Mouse (Mus musculus) left cerebral cortex, adult 8-10 months (tissue): Measurements from ENCODE around the gene Ss18l2. TPM values are rescaled to one million over a fixed set of nuclear protein-coding genes. Genes with fewer than 3 reads are reported as not detected.
A peak's percentile ranks its signal among the peaks of the same experiment; 100 is the strongest.

Experiments used
- DNase-seq, 2 experiments: peaks; one replicate each; pipeline ENCODE4 v3.0.0; 2022; ENCODE audit warnings: low spot score in 2 of 2
- total RNA-seq, 4 experiments: library from RNA; stranded (reverse); gene quantifications; 2 replicates each; pipeline ENCODE4 v1.2.4; 2022

Ss18l2 gene
- total RNA-seq, 4 experiments from 2014 or later = 77.1 to 81.7 (median 78.5) TPM

DNA sequence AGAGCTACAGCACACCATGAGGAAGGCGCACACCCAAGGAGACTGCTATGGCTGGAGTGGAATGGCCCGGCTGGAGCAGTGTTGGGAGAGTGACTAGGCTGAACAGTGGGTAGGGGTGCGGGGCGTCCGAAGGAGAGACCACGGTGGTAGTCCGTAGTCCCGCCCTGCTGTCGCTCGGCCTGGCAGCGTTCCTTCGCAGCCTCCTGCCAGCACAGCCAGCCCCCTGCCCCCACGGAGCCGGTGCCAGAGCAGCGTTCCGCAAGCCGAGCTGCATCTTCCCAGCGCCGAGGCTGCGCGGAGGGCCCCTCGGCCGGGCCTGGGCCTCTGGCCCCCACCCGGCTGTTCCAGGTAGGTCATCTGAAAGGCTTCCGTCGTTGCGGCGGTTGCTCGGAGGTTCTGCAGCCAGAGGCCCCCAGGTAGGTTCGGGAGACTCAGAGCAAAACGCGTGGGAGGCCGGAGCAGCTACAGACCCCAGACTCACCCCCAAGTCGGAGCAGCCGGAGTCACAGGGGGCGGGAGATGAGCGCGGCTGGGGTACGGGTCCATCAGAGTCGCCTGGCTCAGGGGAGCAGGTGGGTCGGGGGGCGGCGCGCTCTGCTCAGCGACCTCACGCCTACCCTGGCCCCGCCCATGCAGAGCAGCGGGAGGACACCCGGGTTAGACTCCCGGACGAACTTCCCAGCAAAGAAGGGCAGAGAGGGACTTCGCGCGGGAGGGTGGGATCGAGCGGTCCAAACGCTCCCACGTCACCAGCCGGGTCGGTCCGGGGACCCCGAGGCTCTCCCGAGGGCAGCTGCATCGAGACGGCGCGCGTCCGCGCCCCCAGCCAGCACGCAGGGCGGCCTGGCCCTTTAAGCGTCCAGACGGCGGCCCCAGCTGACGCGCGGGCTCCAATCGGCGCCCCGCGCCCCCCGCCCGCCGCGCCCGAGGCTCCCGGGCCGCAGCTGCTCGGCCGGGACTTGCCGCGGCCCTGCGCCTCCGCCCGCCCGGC, 49.3 kb downstream of the Ss18l2 start, which contains the start of gene Zfp651:
Gene Zfp651 (plus strand): TSS at position 240 of the 991 bp plus-strand sequence.
- peak; percentile 62 to 73 for DNase-seq

DNA sequence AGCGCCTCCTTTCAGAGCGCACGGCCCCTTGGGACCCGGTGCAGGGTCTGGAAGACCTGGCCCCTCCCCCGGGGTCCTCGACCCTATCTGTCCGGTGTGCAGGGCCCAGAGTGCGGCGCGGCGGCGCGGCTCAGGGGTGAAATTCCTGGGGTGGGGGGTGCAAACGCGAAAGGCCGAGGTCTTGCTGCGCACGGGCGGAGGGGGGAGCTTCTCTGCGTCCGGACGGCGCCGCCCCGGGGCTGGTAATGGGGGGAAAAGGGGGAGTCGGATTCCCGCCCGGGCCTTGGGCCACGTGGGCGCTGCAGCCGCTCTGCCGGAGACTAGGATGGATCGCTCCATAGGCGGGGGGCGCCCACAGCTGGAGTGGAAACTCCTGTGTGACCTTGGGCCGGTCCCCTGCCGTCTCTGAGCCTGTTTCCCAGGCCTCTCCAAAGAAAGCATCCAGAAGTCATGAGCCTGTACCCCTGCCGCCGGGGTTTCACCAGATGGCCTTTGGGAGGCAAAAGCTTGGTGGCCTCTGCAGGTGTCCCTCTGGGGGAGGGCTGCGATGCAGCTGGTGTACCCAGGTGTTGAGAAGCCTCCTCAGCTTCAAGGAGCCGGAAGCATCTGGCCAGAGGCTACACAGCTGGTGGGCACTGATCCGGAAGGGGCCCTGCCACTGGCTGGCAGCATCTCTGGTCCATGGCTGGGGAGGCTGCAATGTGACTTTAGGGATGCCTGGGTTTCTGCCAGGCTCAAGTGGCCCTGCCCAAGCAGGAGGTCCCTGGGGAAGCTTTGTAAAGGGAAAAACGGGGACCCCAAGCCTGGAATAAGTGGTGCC, 50.4 kb downstream of the Ss18l2 start:
- DNase-seq = peak in 1 of 2 experiments; percentile 65

DNA sequence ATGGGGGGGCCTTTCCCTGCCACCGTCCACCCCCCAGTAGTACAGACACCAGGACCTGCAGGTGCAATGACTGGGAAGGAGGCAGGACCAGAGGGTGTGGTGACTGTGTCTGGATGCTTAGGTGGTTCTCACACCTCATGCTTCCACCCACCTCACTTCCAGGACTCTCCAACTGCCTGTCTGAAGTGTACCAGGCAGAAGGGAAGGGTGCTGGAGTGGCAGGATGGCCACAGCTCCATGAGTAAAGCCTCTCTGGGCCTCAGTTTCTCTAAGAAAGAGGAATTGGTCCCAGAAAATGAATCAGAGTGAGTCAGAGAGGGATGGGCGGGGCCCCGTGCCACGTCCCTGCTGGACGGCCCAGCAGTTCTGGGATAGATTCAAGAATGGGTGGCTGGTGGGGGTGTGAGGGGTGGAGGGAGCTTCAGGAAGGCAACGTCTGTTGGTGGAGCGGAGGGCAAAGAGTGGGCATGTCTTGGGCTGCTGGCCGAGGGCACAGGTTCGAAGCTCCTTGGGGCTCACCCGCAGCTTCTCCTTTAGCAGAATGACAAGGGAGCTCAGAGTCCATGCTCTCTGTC, 51.0 kb downstream of the Ss18l2 start:
- peak in 1 of 2 experiments; percentile 55 for DNase-seq

DNA sequence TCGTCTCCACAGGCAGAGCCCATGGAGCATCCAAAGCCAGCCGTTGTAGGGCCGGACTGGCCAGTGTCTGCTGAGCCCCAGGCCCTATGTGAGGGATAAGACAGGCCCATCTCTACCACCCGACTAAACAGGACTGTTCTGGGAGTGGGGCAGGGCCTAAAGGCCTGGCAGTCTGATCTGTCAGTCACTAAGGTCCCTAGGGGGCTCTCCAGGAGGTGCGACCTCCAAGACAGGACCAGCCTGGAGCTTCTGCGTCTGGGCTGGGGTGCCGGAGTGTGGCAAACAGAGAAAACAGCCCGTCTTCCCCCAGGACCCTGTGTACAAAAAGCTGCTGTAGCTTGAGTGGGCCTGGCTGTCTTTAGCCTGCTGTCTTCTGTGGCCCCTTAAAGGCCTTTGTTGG, 51.7 kb downstream of the Ss18l2 start:
- DNase-seq = no peak

DNA sequence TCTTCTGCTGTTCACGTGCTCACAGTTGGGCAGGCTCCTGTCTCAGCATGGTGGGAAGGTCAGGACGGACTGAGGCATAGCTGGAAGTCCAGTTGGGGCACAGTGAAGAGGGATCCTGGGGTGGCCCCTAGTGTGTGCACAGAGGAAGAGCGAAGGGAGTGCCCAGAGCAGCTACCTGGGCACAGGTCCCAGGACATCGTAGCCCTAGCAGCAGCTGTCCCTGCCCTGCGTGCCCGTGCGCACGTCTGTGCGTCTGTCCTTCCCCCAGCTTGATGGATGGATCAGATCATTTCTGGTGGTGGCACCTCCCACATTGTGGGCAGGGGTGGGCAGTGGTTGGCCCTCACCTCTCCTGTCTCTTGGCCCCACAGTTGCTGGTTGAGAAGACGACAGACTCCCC, 52.1 kb downstream of the Ss18l2 start:
- DNase-seq = peak in 1 of 2 experiments; percentile 23

DNA sequence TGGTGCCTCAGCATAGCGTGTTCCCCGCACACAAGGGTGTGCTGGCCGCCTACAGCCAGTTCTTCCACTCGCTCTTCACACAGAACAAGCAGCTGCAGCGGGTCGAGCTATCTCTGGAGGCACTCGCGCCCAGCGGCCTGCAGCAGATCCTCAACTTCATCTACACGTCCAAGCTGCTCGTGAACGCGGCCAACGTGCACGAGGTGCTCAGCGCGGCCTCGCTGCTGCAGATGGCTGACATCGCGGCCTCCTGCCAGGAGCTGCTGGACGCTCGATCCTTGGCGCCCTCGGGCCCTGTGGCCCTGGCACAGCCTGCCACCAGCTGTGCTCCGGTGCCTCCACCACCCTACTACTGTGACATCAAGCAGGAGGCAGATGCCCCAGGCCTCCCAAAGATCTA, 52.6 kb downstream of the Ss18l2 start:
- peak in 1 of 2 experiments; percentile 33 for DNase-seq

Other genes with a start within 250 kb of the Ss18l2 start
- 100 to 1,000 TPM; 514 to 621 (median 567) TPM for gene Cck, start 214.6 kb upstream of the Ss18l2 start, total RNA-seq
- gene Lyzl4, start 68.2 kb upstream of the Ss18l2 start, total RNA-seq = 1 to 10 TPM; 1.2 to 4.4 (median 2.4) TPM
- 10 to 100 TPM; 20.8 to 23.8 (median 21.7) TPM for gene Vipr1, start 67.6 kb upstream of the Ss18l2 start, total RNA-seq
- 10 to 100 TPM; 24.9 to 28.6 (median 26.6) TPM for gene Sec22c, start 4.8 kb upstream of the Ss18l2 start, total RNA-seq
- gene Nktr, start 8.8 kb downstream of the Ss18l2 start, total RNA-seq = 100 to 1,000 TPM in 1 of 4 experiments, 10 to 100 TPM in 3; 89.5 to 103 (median 92.6) TPM
- gene Zfp651, start 49.0 kb downstream of the Ss18l2 start, total RNA-seq = 100 to 1,000 TPM in 3 of 4 experiments, 10 to 100 TPM in 1; 96.9 to 107 (median 105) TPM
- gene Klhl40, start 67.3 kb downstream of the Ss18l2 start, total RNA-seq = 10 to 100 TPM in 1 of 4 experiments, 1 to 10 TPM in 3; 7.6 to 10.9 (median 8.8) TPM
- gene Hhatl, start 82.2 kb downstream of the Ss18l2 start, total RNA-seq = 10 to 100 TPM; 18.6 to 24.6 (median 23.2) TPM
- gene Ccdc13, start 129.1 kb downstream of the Ss18l2 start, total RNA-seq = 1 to 10 TPM; 6.1 to 7.6 (median 6.5) TPM
- gene Higd1a, start 148.0 kb downstream of the Ss18l2 start, total RNA-seq = 100 to 1,000 TPM in 1 of 4 experiments, 10 to 100 TPM in 3; 86.5 to 102 (median 89.7) TPM
- 10 to 100 TPM in 1 of 4 experiments, 1 to 10 TPM in 3; 4.5 to 11.2 (median 5.5) TPM for gene Ackr2, start 188.0 kb downstream of the Ss18l2 start, total RNA-seq
- not detected for gene Cyp8b1, start 206.0 kb downstream of the Ss18l2 start, total RNA-seq
- gene Fam198a, start 240.7 kb downstream of the Ss18l2 start, total RNA-seq = 1 to 10 TPM; 5.1 to 6.9 (median 6.5) TPM